Mouse (Mus musculus) hindbrain, embryonic 16.5 days (tissue): ENCODE data around the gene Parpbp. TPM values are rescaled to one million over a fixed set of nuclear protein-coding genes. Genes with fewer than 3 reads are reported as not detected.

Experiments
- ATAC-seq: fragments of 200-750 bp; cut with Nextera tagmentation; 2 replicates; pipeline ENCODE4 v1.8.0; 2017; ENCODE audit warnings: moderate TSS enrichment, moderate library complexity
- H3K27ac ChIP-seq: fragments of 300-500 bp; sonication (generic); 2 replicates; pipeline ENCODE4 v1.5.1; 2014; ENCODE audit warnings: low read depth, mild to moderate bottlenecking, control low read depth, low read length, moderate library complexity
- H3K27me3 ChIP-seq: fragments of 300-500 bp; sonication (generic); replicated peaks from 2 replicates; pipeline ENCODE4 v1.6.1; 2014; ENCODE audit warnings: low read length; ENCODE audit not compliant: control insufficient read depth, insufficient read depth
- H3K36me3 ChIP-seq: fragments of 300-500 bp; sonication (generic); 2 replicates; pipeline ENCODE4 v1.6.1; 2014; ENCODE audit warnings: mild to moderate bottlenecking, low read length, moderate library complexity, mixed read lengths; ENCODE audit not compliant: control insufficient read depth, insufficient read depth
- H3K4me1 ChIP-seq: fragments of 300-500 bp; sonication (generic); 2 replicates; pipeline ENCODE4 v1.6.1; 2014; ENCODE audit warnings: low read depth, low read length; ENCODE audit not compliant: control insufficient read depth, insufficient read depth
- H3K4me2 ChIP-seq: fragments of 300-500 bp; sonication (generic); 2 replicates; pipeline ENCODE4 v1.6.1; 2014; ENCODE audit warnings: mild to moderate bottlenecking, low read length, control low read depth, moderate library complexity
- H3K4me3 ChIP-seq: fragments of 300-500 bp; sonication (generic); 2 replicates; pipeline ENCODE4 v1.5.1; 2014; ENCODE audit warnings: mild to moderate bottlenecking, low read length, control low read depth, moderate library complexity
- H3K9ac ChIP-seq: fragments of 300-500 bp; sonication (generic); 2 replicates; pipeline ENCODE4 v1.6.1; 2014; ENCODE audit warnings: low read depth, mild to moderate bottlenecking, control low read depth, low read length, moderate library complexity
- H3K9me3 ChIP-seq: fragments of 300-500 bp; sonication (generic); 2 replicates; pipeline ENCODE4 v1.6.1; 2014; ENCODE audit warnings: mild to moderate bottlenecking, low read length, moderate library complexity; ENCODE audit not compliant: control insufficient read depth
- WGBS: fragments of 180-500 bp; shearing (Covaris S2); extraction: QIAGEN DNeasy Blood & Tissue Kit; methylation state at CpG from one replicate; pipeline ENCODE4 v1.1.7; 2014; 5-methylcytosine and 5-hydroxymethylcytosine counted together
- polyA plus RNA-seq: library from polyadenylated mRNA; unstranded; fragments of >200 nt; fragmentation: Nextera tagmentation; extraction: Ambion mirVana; gene quantifications from 2 replicates; pipeline ENCODE4 v1.2.1, GENCODE M21; 2015

The Parpbp gene
- polyA plus RNA-seq, 1 experiment from 2014 or later = 1.4 TPM

DNA sequence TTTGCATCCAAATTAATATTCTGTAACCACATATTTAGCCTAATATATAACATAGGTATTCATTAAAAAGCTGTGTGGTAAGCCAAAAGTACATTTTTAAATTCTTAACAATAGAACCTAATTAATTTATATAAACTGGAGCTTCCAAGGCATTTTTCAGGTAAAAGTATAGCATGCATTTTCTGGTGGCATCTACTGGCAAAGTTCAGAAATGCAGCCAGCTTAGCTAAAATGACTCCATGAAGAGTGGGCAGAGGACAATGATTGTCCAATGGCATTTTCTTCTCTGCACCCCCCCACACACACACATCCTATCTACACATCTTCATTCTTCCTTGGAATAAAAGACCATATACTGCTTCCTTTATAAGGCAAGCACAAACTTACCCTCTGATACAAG, 27.0 kb downstream of the Parpbp start:
- no peak for ATAC-seq
- Histone ChIP-seq H3K4me2 (no peak overlapping the region), H3K27me3 (no peaks in the 10 kb centered on the region), H3K4me3 (no peak overlapping the region), H3K4me1 (no peaks in the 10 kb centered on the region), H3K27ac (no peak overlapping the region), H3K9me3 (no peaks in the 10 kb centered on the region), H3K9ac (no peak overlapping the region), H3K36me3 (no peaks in the 10 kb centered on the region)

DNA sequence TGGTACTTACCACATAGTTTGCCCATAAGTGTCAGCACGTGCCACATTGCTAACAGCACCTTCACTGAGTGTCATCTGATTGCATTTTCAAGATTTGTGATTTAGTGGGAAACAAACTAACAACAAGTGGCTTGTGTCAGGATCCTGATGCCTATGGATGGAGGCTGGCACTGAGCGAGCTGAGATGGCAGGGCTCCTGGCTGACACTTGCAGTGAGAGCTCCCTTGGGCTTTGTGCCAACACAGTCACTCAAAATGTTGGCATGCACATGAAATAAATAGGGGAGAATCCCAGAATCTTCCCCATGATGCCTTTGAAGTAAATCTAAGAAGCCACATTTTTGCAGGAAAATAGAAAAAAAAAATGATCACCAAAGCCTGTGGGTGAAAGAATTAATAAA, 33.5 kb downstream of the Parpbp start:
- Histone ChIP-seq H3K4me1 (no peaks in the 10 kb centered on the region), H3K9me3 (no peaks in the 10 kb centered on the region), H3K4me3 (no peak overlapping the region), H3K4me2 (no peak overlapping the region), H3K27me3 (no peaks in the 10 kb centered on the region), H3K9ac (no peak overlapping the region), H3K36me3 (no peaks in the 10 kb centered on the region), H3K27ac (no peak overlapping the region)
- ATAC-seq = no peak
- 68% methylated on average over 2 of the region's 2 CpGs for WGBS

DNA sequence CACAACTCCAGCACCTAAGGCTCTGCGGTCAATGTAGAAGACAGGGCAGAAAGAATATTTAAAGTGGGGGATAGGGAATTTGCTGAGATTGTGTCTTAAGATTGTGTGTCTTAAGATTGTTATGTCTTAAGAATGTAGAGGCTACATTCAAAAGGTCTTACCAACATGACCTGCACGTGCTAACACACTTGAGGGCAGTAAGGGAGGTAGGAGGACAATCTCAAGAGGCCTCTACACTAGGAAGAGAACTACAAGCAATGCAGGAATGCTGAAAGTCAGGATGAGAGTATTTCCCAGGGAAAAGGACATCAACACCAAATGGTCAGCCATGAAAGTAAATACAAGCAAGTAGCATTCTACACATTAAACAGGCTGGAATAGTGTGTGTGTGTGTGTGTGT, 40.6 kb downstream of the Parpbp start:
- WGBS = 88% methylated on average over 2 of the region's 2 CpGs
- ATAC-seq = no peak
- no peak overlapping the region for H3K27ac ChIP-seq

DNA sequence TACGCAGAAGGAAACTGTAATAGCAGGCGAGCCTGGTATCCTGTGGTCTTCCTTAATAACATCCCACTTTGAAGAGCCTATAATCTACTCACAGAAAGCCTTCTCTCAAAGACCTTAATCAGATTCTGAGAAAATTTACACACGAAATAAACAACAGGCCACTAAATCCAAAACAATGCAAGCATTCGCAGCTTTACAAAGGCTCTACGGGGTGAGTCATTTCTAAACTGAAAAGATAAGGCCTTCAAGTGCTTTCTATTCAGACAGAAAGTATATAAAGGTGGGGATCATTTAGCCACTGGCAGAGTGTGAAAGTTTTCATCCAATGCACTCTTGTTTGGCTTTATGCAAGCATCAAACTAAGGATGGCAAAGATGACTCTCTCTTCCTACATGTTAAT, 56.0 kb downstream of the Parpbp start, which contains the start of gene Pmch:
Gene Pmch, plus strand, starts transcription at position 301 of the 400 bp plus-strand sequence.
- Histone ChIP-seq H3K4me3 (no peak within 1 kb of the TSS), H3K4me2 (no peak within 1 kb of the TSS), H3K27me3 (no peaks in the 10 kb centered on the region), H3K36me3 (no peaks in the 10 kb centered on the region), H3K9me3 (no peaks in the 10 kb centered on the region), H3K27ac (no peak within 1 kb of the TSS), H3K9ac (no peak within 1 kb of the TSS), H3K4me1 (no peaks in the 10 kb centered on the region)
- ATAC-seq = no peak
- 62% methylated on average over 5 of the region's 5 CpGs for WGBS

More for the DNA sequence above, 40.6 kb downstream of the Parpbp start:
- Histone ChIP-seq H3K27me3 (no peaks in the 10 kb centered on the region), H3K4me1 (no peaks in the 10 kb centered on the region), H3K9ac (no peak overlapping the region), H3K4me3 (no peak overlapping the region), H3K36me3 (no peaks in the 10 kb centered on the region), H3K4me2 (no peak overlapping the region), H3K9me3 (no peaks in the 10 kb centered on the region)

DNA sequence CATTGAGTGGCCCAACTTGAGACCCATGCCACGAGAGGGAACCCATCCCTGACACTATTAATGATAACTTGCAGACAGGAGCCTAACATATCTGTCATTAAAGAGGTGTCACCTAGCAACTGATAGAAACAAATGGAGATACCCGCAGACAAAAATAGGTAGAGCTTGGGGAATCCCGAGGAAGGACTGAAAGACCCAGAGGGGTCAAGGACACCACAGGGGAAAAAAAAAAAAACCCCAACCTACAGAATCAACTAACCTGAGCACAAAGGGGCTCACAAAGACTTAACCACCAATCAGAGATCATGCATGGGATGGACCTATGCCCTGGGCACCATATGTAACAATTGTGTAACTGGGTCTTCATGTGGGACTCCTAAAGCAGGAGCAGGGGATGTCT, 79.4 kb downstream of the Parpbp start:
- Histone ChIP-seq H3K36me3 (no peaks in the 10 kb centered on the region), H3K27me3 (no peaks in the 10 kb centered on the region), H3K4me2 (no peak overlapping the region), H3K9ac (no peak overlapping the region), H3K27ac (no peak overlapping the region), H3K9me3 (no peaks in the 10 kb centered on the region), H3K4me3 (no peak overlapping the region), H3K4me1 (no peaks in the 10 kb centered on the region)
- 81% methylated on average over 3 of the region's 3 CpGs for WGBS
- no peak for ATAC-seq

DNA sequence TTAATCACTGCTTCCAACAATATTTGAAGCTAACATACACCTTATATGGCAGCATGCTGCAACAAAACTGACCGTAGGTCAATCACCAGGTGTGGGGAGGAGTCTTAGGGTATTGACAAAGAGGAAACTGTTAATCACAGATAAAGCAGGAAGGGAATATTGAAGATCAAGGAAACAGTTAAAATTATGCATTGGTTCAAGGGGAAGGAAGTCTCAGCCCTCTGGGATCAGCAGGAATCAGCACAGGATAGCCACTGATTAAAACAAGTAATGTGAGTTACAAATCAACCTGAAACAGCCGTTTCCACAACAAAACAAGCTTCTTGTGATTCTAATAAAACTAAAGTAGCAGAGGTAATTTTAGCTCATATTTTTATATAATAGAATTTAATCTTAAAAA, 81.9 kb downstream of the Parpbp start:
- Histone ChIP-seq H3K9me3 (no peaks in the 10 kb centered on the region), H3K27me3 (no peaks in the 10 kb centered on the region), H3K4me3 (no peak overlapping the region), H3K4me2 (no peak overlapping the region), H3K27ac (no peak overlapping the region), H3K9ac (no peak overlapping the region), H3K36me3 (no peaks in the 10 kb centered on the region), H3K4me1 (no peaks in the 10 kb centered on the region)
- 81% methylated on average over 2 of the region's 2 CpGs for WGBS
- ATAC-seq = no peak

DNA sequence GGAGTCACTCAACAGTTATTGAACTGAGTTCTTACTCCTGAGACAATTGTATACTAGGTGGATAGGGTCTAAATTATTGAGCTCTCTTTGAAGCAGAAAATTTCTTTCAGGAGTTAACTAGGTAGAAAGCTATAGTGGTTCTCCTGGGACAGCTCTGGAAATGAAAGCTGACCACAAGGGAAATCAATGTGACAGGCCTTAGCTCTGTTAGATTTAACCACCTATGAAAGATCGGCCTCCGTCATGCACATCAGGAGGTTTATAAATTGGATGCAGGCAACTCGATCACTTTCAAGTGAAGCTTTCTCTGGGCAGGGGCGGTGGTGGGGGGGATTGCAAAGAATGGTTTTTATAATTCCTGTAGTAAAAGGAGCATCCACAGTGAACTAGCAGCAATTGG, 83.3 kb downstream of the Parpbp start:
- peak; percentile 30; the same call in 1 of the 2 replicates for ATAC-seq
- 77% methylated on average over 4 of the region's 4 CpGs for WGBS

GRCm38 (mm10) chr10:88056950-88057649, 89.6 kb downstream of the Parpbp start:
- ATAC-seq = no peak
- no peak overlapping the region for H3K9ac ChIP-seq
- H3K27me3 ChIP-seq = no peaks in the 10 kb centered on the region
- H3K9me3 ChIP-seq = no peaks in the 10 kb centered on the region
- H3K4me2 ChIP-seq = no peak overlapping the region
- no peaks in the 10 kb centered on the region for H3K36me3 ChIP-seq
- no peak overlapping the region for H3K4me3 ChIP-seq
- H3K27ac ChIP-seq = no peak overlapping the region
- no peaks in the 10 kb centered on the region for H3K4me1 ChIP-seq
- WGBS = 81% methylated on average over 14 of the region's 14 CpGs

More for the DNA sequence above, 83.3 kb downstream of the Parpbp start:
- H3K4me3 ChIP-seq = no peak overlapping the region
- no peak overlapping the region for H3K9ac ChIP-seq
- no peaks in the 10 kb centered on the region for H3K36me3 ChIP-seq
- H3K27ac ChIP-seq = no peak overlapping the region
- no peaks in the 10 kb centered on the region for H3K4me1 ChIP-seq
- H3K27me3 ChIP-seq = no peaks in the 10 kb centered on the region
- H3K9me3 ChIP-seq = no peaks in the 10 kb centered on the region
- no peak overlapping the region for H3K4me2 ChIP-seq

DNA sequence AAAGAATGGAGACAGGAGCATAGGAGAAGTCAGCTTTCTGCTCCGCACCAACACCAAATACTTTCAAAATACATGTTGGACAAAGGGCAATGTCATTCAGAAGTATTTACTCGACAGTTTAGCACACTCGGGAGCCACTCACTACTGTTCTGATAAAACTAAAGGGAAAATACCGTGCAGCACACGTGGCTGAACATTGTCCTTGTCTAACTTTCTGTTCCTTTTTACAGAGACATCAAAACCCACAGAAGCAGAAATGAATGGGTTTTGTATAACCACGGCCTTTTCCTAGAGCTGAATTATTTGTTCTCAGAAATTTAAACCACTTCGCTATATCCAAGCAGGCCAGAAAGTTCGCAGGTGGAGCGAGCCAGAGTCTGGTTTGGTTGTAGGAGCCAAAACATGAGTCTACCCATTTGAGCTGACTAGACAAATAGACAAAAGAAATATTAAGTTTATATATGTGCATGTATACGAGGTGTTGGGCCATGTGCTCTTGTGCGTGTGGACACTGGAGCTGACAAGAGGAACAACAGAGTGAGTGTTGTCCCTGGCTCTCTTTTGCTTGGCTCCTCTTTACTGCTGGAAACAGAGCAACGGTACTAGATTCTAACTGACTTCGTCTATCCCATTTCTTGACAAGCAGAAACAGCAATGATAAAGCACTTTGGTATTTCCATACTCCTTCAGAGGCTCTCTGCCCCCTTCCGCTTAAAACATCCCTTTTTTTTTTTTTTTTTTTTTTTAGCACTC, 92.3 kb downstream of the Parpbp start:
- no peak overlapping the region for H3K4me2 ChIP-seq
- no peak overlapping the region for H3K9ac ChIP-seq
- H3K4me1 ChIP-seq = no peaks in the 10 kb centered on the region
- no peaks in the 10 kb centered on the region for H3K27me3 ChIP-seq
- H3K9me3 ChIP-seq = no peaks in the 10 kb centered on the region
- no peaks in the 10 kb centered on the region for H3K36me3 ChIP-seq
- H3K27ac ChIP-seq = no peak overlapping the region
- 83% methylated on average over 14 of the region's 14 CpGs for WGBS
- ATAC-seq = no peak
- no peak overlapping the region for H3K4me3 ChIP-seq
